Mouse (Mus musculus) lung, postnatal 10 days (tissue): ENCODE measurements at regions not wholly inside any gene's neighbourhood (a gene's known extent, or its start where the extent isn't known, plus 50 kb on each side); places are given as distances from the start of the nearest gene placed in this dataset.
"Not testable (repeated sequence)": the region's sequence is repeated elsewhere in the genome, so short reads cannot be mapped to it uniquely, and the experiment has no call there.

Experiments used
- DNase-seq: peaks from one replicate; pipeline ENCODE4 v3.0.0; 2021

DNA sequence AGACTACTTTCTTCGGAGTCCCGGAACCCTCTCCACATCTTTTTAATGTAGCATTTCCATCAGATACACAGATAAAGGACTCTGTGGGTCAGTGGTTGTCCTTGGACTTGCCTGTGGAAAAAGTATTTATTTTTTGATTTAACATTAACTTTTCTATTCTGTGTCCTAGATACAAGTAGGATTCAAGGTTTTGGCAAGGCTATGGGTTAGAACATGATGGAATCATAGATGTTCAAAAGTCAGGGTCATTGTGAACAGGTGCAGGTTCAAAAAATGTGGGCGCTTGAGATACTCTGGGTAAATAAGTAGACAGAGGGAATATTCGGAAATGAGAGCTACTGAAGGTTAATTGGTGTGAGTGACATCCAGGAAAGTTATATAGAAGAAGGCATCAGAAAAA is 347.7 kb downstream of the Cypt12 start:
- no peak for DNase-seq

GRCm38 (mm10) chr3:18298699-18299098 is 350.5 kb downstream of the Cypt12 start:
- DNase-seq, result no peak

DNA sequence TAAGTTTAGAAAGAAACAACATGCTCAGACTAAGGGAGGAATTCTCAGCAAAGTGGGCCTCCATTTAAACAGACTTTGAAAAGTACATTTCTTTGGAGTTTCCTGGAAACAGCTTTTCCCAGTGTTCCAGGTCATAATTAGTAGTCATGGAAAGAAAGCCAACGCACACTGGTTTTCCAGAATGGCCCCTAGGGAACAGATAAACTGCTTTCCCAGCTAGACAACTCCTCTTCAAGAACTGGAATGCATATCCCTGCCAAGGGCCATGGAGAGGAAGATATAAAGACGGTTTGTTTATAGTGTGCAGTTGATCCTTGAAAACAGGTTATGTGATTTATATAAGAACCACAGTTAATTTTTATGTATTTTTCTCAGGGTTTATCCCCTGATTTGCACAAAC is 351.3 kb downstream of the Cypt12 start:
- no peak for DNase-seq

DNA sequence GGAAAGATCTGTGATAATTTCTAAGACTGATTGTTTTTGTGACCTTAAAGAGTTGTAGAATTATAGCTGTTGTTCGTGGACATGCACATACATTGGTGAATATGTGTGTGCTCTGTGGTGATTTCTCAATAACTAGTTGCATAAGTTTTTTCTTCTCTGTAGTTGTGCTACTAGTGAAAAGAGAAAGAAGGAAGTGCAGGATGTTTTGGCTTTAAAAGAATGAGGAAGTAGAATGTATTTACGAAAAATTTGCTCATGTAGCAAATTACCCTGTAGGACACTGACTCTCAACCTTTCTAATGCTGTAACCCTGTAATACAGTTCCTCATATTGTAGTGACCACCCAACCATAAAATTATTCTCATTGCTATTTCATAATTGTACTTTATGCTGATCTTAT is 371.2 kb downstream of the Cypt12 start:
- no peak for DNase-seq

GRCm38 (mm10) chr3:18333182-18333581 is 385.0 kb downstream of the Cypt12 start:
- DNase-seq, result no peak

GRCm38 (mm10) chr3:18339189-18339588 is 391.0 kb downstream of the Cypt12 start:
- no peak for DNase-seq

- no peak for DNase-seq
These were observed 393.5 kb downstream of the Cypt12 start for GRCm38 (mm10) chr3:18341757-18342156.

DNA sequence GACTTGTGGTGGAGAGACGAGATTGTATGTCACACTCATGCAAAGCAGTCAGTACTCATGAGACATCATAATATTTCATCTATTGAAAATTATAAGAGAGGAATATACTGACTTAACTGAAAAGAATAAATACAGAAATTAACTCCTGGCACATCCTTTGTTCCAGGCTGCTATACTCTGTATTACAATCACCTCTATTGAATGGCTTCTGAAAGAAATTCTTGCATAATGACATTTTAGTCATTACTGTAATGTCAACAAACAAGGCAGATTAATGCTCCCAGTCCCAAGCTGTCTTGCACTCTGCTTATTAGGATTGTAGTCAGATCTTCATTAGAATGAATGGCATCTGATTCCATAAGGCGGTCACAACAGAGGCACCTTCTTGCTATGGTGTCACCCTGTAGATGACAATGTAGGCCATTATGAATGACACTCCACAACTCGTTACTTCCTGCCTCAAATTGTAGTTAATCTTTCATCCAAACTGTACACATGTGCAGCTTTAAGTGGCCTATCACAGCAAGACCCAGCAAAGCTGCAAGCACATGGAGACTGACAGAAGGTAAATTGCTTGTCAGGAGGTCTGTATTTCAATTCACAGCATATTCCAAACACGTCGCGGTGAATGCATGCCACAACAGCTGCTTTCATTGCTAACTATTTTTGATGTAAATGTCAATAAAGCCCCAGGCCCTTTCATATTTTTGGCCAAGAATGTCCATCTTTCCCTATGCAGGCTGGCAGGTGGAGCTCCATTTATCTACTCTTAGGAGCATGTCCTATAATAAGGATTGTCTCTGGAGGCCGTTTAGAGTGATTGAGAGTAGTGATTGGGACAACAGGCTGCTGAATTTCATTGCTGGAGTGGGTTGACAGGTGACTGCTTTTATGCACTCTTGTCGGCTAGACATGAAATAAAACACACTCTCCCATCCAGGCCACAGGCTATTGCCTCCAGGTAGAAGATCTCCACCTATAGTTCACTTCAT is 430.1 kb downstream of the Cypt12 start:
- no peak for DNase-seq

DNA sequence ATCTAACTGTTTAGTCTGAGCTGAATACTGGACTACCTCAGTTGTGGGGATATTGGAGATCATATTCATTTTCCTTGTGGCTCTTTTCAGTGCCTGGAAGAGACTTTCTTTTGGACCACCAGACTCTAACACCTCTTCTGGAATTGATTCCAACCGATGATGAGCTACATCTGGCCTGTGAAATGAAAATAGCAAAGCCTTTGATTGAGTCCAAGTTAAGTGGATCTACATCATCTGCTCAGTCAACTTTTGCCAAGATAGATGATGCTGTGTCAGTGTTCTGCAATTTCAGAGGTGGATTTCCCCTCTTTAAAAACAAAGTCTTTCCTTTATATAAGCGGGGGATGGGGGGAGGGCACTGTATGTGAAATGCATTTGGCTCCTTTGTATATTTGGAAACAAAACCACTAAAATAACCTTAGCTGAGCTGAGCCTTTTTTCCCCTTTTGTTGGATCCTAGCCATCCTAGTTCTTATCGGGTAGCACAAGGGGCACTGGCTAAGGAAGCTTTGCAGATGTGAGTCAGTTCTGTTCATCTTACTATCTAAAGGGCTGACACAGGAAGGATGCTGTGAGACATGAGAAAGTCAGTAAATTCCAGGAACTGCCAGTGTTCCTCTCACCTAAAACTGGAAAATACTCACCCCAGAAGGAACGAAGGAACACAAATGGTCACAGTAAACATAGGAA is 473.8 kb downstream of the Cypt12 start:
- no peak for DNase-seq

DNA sequence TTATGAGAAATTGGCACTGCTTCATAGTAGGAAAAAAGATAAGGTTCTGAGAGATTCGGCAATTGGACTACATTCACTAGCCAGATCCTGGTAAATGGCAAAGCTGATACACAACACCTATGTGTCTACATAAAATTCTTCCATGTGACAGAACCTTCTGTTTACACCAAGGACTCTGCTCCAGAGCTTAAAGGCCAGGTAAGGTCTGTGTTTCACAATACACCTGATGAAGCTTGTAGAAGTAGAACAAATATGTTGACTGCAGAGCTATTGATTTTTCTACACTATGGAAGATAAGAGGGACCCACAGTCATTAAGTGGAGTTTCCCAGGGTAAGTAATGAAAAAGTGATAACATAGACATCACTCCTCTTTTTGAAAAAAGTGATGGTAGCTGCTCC is 480.7 kb downstream of the Cypt12 start:
- DNase-seq, result no peak

DNA sequence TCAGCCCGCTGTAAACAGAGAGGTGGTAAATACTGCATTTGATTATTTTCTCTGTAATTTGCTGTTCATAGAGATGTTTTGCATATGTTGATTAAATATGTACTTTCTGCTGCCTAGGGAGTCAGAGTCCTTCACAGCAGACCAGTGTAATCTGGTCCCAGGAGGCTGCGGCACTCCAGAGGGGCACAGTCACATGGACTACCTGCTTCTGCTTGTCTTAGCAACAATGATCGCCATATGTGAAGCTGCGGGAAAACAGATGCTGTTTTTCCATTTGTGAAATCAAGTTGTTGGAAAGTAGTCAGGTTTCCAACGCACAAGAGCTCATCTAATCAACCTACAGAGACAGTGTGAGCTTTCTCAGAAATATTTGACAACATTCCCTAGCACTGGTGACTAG is 490.6 kb downstream of the Cypt12 start:
- no peak for DNase-seq

DNA sequence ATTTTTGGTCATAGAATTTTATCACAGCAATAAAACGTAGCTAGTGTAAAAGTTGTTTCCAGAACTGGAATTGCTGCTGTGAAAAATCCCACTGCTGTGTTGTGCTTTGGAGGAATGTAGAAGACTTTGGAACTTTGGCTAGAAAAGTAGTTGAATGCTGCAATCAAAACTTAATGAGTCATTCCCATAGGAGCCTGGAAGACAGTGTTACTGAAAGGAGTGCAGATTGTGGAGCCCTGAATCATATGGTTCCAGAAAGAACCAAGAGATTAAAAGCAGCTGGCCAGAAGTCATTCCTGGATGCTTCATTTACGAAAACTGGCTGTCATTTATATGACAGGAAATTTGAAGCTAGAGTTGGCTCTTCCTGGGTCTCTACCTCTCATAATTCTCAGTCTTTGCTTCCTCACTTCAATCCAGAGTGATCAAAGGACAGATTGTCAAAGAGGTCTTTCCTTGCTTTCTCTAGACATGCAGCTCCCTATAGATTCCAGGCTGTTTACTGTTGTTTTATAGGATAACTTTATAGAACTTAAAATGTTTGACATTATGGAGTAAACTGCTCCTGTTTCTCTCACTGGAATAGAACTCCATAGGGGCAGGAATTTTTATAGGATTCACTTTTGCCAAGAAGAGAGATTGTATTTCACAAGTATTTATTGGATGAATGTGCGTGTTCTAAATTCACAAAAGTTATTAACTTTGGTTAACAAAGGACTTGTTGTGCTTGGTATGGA is 504.2 kb downstream of the Cypt12 start:
- DNase-seq, result no peak

DNA sequence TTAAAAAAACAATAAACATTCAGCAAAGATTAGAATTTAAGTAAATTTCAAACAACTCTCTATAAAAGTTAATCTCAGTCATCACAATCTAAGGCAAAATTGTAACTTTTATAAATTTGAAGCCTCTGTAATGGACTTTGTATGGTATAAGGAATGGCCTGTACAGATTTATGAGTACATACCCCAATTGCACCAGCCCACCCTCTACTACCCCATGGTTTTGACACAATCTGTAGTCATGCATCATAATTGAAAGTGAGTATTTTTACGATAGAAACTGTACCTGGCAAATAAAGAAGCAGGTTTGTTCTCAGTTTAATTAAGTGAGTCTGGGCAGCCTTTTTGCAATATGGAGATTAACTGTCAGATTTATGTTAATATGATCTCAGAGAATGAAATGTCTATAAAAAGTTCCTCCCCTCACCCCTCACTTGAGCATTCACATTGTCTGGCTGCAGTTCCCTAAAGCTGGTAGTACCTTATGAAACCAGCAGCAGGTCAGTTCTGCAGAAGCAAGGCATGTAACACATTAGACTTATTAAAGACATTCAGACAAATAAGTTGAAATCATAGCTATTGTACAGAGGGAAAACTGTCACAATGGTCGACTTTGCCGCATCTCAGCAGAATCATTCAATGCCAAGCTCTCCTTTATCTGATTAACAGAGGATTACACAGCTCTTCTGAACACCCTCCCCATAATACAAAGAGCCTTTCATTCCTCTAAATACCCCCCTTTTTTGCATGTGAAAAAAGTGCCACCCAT is 505.2 kb downstream of the Cypt12 start:
- DNase-seq, result no peak

DNA sequence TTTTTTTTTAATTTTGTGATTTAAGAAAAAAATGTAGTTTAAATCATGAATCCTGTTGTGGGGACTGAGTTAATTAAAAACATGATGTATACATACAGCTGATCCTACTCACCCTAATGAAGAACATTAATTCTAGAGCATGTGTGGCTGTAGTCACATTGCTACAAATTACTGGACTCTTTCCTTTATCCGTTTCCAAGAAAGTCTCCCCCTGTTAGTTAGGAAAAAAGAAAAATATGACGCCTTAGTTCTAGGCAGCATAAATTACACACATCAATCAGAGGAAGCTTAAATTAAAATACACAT is 505.7 kb downstream of the Cypt12 start:
- DNase-seq, result no peak

GRCm38 (mm10) chr3:18454558-18455191 is 506.5 kb downstream of the Cypt12 start:
- DNase-seq, result not testable (repeated sequence)

- no peak for DNase-seq
These were observed 508.0 kb downstream of the Cypt12 start for GRCm38 (mm10) chr3:18456033-18456690.

DNA sequence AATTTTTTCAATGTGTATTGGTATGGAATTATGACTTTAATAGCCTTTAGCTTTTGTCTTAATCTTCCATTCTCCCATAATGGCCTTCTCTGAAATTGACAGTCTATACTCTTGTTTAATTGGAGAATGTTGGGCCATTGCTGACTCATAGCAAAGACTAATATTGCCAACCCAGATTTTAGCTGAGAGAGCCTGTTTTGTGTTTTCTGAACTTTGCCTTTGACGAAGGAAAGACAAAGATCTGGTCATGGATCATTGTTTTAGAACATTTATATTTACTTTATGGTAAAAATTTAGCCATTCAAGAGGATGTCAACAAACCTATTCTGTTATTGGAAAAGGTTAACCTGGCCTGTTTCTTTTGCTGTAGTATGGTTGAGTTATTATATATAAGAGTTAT is 512.1 kb downstream of the Cypt12 start:
- DNase-seq, result no peak

GRCm38 (mm10) chr3:18471846-18472245 is 523.6 kb downstream of the Cypt12 start:
- no peak for DNase-seq

DNA sequence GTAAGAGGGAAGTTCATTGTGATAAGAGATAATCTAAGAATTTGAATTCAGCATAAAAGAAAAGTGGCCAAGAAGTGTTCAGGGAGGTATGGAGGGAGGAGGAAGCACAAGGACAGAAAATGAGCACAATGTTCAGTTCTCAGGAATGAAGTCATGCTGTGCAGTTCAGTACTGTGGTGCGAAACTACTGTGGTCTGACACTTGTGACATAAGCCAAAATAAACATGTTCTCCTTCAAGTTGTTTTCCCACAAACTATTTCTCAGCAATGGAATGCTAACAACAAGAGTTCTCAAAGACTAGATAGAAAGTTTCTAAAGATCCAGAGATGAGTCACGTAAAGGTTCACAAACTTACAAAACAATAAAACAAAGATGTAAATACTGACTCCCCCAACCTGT is 531.3 kb downstream of the Cypt12 start:
- no peak for DNase-seq

GRCm38 (mm10) chr3:18482006-18482405 is 533.8 kb downstream of the Cypt12 start:
- no peak for DNase-seq

DNA sequence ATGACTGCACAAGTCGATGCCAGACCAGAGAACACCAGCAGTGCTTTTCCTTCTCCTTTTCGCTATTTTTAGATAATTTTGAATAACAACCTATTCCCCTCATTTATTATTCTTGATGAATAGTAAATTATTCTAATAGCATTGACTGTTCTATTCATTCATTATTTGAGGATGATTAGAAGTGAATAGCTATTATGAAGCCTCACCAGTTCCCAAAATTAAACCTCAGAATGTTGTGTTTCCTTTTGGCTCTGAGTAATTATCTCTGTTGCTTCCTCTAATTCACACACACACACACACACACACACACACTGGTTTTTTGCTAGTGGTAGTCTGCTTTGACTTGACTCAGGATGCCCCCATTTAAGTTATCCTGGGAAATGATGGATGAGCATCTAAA is 540.7 kb downstream of the Cypt12 start:
- no peak for DNase-seq

DNA sequence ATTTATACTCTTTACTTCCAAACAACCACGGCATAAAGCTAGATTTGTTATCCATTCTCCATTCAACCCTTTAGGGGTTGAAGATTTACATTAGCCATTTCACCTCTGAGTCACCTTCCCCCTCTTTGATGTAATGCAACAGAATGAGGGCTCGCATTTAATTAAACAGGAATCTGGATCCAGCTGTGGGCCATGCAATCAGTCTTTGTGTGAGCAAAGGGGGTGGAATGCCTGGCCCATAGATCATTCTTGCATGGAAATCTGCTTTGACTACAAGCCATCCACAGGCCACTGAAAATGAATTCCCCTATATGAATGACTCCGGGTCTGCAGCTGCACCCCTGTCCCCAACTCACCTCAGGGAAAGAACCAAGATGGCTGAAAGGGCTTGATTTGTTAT is 574.4 kb downstream of the Cypt12 start:
- no peak for DNase-seq
